8 mouse cellular contexts compared by ENCODE assay signal in the genomic region with DNA sequence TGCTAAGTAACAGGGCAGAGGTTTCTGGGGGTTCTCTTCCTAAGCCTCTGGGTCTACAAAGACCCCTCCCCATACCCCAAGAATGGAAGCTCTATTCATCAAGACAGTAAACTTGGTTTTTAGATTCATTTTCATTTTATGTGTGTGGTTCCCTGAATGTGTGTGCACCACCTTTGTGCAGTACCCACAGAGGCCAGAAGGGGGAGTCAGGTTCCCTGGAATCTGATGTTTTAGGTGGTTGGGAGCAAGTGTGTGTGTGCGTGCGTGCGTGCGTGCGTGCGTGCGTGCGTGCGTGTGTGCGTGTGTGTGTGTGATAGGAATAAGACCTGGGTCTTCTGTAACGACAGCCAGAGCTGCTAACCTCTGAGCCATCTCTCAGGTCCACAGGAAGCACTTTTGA. TPM values are rescaled to one million over a fixed set of nuclear protein-coding genes. Genes with fewer than 3 reads are reported as not detected.
A peak's percentile ranks its signal among the peaks of the same experiment; 100 is the strongest.
DNase-seq lines count a peak whose midpoint lies in the region; ATAC-seq and TF ChIP-seq lines count a peak whose summit lies in the region.
"Had no signal": no experiment of that assay in that cellular context is flagged by ENCODE, and none has a peak within 500 bp of the region (broad histone marks: within the 10 kb centered on the region; RNA-seq: fewer than 3 reads in every experiment).

No protein-coding gene starts in this region.

- H3K4me3 ChIP-seq in ES-E14 (ENCODE audit: insufficient read depth in 1 of 2, low read depth in 1 of 2, low read length in 2 of 2, poor library complexity in 1 of 2, severe bottlenecking in 1 of 2), result no peak overlapping the region
- H3K4me3 ChIP-seq in limb, embryonic 12.5 days (replicated peaks), result no peak overlapping the region
- H3K4me3 ChIP-seq: intestine, embryonic 15.5 days had no signal

- no peaks in the 10 kb centered on the region for H3K9me3 ChIP-seq in ES-E14 (ENCODE audit: control insufficient read depth, insufficient read depth, low read depth, low read length)
- peaks cover 16% of the 10 kb centered on the region for H3K9me3 ChIP-seq in limb, embryonic 12.5 days
- H3K9me3 ChIP-seq: intestine, embryonic 15.5 days had no signal

- no peak overlapping the region; the same call in 1 of the 2 replicates for H3K9ac ChIP-seq in ES-E14 (ENCODE audit: insufficient read depth, low read depth, low read length, poor library complexity, severe bottlenecking)
- no peak overlapping the region for H3K9ac ChIP-seq in limb, embryonic 12.5 days (replicated peaks)
- H3K9ac ChIP-seq: intestine, embryonic 15.5 days had no signal

- in situ Hi-C loops in ES-E14 (cut with MboI; ENCODE audit: low sequenced_read_pairs in 2 of 2, unreplicated experiment in 2 of 2), result no loop called here

- H3K4me2 ChIP-seq in limb, embryonic 12.5 days, result no peak overlapping the region
- H3K4me2 ChIP-seq: intestine, embryonic 15.5 days had no signal

- no peak overlapping the region for H3K27ac ChIP-seq in ES-E14 (ENCODE audit: insufficient read depth, low read depth, low read length, poor library complexity, severe bottlenecking)
- peak overlapping the region; percentile 57 for H3K27ac ChIP-seq in limb, embryonic 12.5 days
- H3K27ac ChIP-seq: intestine, embryonic 15.5 days had no signal

- H3K36me3 ChIP-seq in ES-E14 (ENCODE audit: control insufficient read depth, insufficient read depth, low read length, poor library complexity, severe bottlenecking), result no peaks in the 10 kb centered on the region
- H3K36me3 ChIP-seq in limb, embryonic 12.5 days, result no peaks in the 10 kb centered on the region
- H3K36me3 ChIP-seq: intestine, embryonic 15.5 days had no signal

- peaks cover 2 to 6% of the 10 kb centered on the region in 2 experiments; a peak in 2 of 4 replicates for H3K4me1 ChIP-seq in ES-E14 (ENCODE audit: control insufficient read depth in 2 of 2, insufficient read depth in 2 of 2, low read length in 2 of 2, poor library complexity in 1 of 2)
- peaks cover 15% of the 10 kb centered on the region for H3K4me1 ChIP-seq in limb, embryonic 12.5 days (replicated peaks)

- 93% methylated on average over 11 of the region's 11 CpGs for WGBS in limb, embryonic 12.5 days

- peak; percentile 32 for DNase-seq in kidney, postnatal 10 days
- DNase-seq in kidney, postnatal 14 days, result no peak
- DNase-seq in B cell, adult 2 months, result peak; percentile 69 to 73
- DNase-seq in ES-E14 (ENCODE audit: low read depth, low spot score) (peak; percentile 81), adipocyte (ENCODE audit: low spot score) (no peak)
- DNase-seq in adrenal gland, adult (ENCODE audit: inconsistent age in 2 of 2, low spot score in 1 of 2), result no peak

- H3K27me3 ChIP-seq in limb, embryonic 12.5 days, result no peaks in the 10 kb centered on the region
- H3K27me3 ChIP-seq: intestine, embryonic 15.5 days had no signal

- ATAC-seq in limb, embryonic 12.5 days (ENCODE audit: insufficient number of reproducible peaks, insufficient read depth, low FRiP score, low TSS enrichment, low read depth), result no peak
- ATAC-seq: intestine, embryonic 15.5 days had no signal

TF ChIP-seq in ES-E14, 5 proteins besides CTCF, POLR2A, EP300 and RAD21:
- TF ChIP-seq ZC3H11A (IDR thresholded peaks at IDR 0.05; ENCODE audit: borderline replicate concordance, low read depth, low read length) (peak; percentile 25; the same call in 1 of the 2 replicates), HCFC1 (IDR thresholded peaks at IDR 0.05; ENCODE audit: borderline replicate concordance, insufficient read depth, low read length) (no peak)

RNA-seq across cellular contexts. Expression of gene Minos1, which starts 14.2 kb away (rescaled TPM):
- 141 and 147 TPM in 2 replicates for total RNA-seq in ES-E14 (2012; rRNA removed)
- 476 and 492 TPM in 2 replicates for polyA plus RNA-seq in limb, embryonic 12.5 days (2016; fragmentation: Nextera tagmentation; extraction: Ambion mirVana)

RNA-seq across cellular contexts. Expression of gene Capzb, which starts 47.5 kb away (rescaled TPM):
- total RNA-seq in ES-E14 (2012; rRNA removed), result 86.7 and 111 TPM in 2 replicates
- 386 and 390 TPM in 2 replicates for polyA plus RNA-seq in limb, embryonic 12.5 days (2016; fragmentation: Nextera tagmentation; extraction: Ambion mirVana)

RNA-seq across cellular contexts. Expression of gene Nbl1, which starts 52.4 kb away (rescaled TPM):
- total RNA-seq in ES-E14 (2012; rRNA removed), result 4.5 and 12.5 TPM in 2 replicates
- 141 and 152 TPM in 2 replicates for polyA plus RNA-seq in limb, embryonic 12.5 days (2016; fragmentation: Nextera tagmentation; extraction: Ambion mirVana)

Comparison
In these comparisons a context has a peak if more than half of its experiments do, and no peak if none do; other contexts are left out.
1. DNase-seq: peak in kidney, postnatal 10 days (single experiment), B cell, adult 2 months (2 of 2) and ES-E14 (single experiment); none in kidney, postnatal 14 days (single experiment), adipocyte (single experiment) and adrenal gland, adult (0 of 2).